Mouse (Mus musculus): ENCODE results near the gene Asb8. TPM values are rescaled to one million over a fixed set of nuclear protein-coding genes. Genes with fewer than 3 reads are reported as not detected.

The Asb8 gene
- polyA plus RNA-seq (2016; fragmentation: Nextera tagmentation; extraction: Ambion mirVana) = 41.7 and 47.2 TPM in 2 replicates

DNA sequence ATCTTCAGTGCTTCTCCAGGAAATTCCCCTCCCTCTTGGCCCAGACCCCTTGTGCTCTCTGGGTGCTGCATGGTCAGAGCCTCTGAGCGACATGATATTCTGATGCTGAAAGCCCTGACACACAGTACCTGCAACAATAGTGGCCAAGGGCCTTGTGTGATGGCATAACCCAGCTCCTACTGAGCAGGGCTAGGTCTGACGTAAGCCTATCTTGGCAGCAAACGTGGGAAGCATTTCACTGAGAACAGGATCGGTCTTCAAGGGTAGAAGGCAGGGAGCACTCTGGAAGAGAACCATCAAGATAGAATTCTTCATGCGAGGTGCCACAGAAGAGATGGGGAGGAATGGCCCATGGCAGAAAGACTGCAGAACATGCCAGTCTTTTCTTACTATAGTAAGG lies at the start of gene Asb8:
TSS of gene Asb8 (minus strand) at position 101 of the 400 bp plus-strand sequence.
- DNase-seq (ENCODE audit: low spot score) = no peak
- H3K9me3 ChIP-seq (replicated peaks) = no peaks in the 10 kb centered on the region
- H3K4me1 ChIP-seq = peaks cover 53% of the 10 kb centered on the region
- peaks cover 49% of the 10 kb centered on the region for H3K27me3 ChIP-seq (ENCODE audit: low read depth, poor library complexity, severe bottlenecking)
- 89% methylated on average over 5 of the region's 5 CpGs for WGBS
- no peak within 1 kb of the TSS for H3K27ac ChIP-seq (replicated peaks)
- no peak within 1 kb of the TSS; the same call in 1 of the 2 replicates for H3K4me3 ChIP-seq
- no peaks in the 10 kb centered on the region for H3K36me3 ChIP-seq

DNA sequence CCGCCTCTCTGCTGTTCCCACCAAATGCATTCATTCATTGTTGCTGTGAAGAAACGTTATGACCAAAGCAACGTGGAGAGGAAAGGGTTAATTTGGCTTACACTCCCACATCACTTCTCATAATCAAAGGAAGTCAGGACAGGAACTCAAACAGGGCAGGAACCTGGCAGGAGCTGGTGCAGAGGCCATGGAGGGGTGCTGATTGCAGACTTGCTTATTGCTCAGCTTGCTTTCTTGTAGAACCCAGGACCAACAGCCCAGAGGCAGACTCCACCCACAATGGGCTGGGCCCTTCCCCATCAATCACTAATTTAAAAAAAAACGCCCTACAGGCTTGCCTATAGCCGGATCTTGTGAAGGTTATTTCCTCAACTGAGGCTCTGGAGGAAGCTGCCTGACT lies 48.7 kb upstream of the Asb8 start:
- DNase-seq (ENCODE audit: low spot score) = no peak
- H3K4me3 ChIP-seq = no peak overlapping the region
- 80% methylated on average over 5 of the region's 5 CpGs for WGBS
- H3K27me3 ChIP-seq (ENCODE audit: low read depth, poor library complexity, severe bottlenecking) = no peaks in the 10 kb centered on the region
- H3K9me3 ChIP-seq (replicated peaks) = no peaks in the 10 kb centered on the region
- H3K27ac ChIP-seq (replicated peaks) = no peak overlapping the region
- no peaks in the 10 kb centered on the region for H3K36me3 ChIP-seq
- no peaks in the 10 kb centered on the region for H3K4me1 ChIP-seq

DNA sequence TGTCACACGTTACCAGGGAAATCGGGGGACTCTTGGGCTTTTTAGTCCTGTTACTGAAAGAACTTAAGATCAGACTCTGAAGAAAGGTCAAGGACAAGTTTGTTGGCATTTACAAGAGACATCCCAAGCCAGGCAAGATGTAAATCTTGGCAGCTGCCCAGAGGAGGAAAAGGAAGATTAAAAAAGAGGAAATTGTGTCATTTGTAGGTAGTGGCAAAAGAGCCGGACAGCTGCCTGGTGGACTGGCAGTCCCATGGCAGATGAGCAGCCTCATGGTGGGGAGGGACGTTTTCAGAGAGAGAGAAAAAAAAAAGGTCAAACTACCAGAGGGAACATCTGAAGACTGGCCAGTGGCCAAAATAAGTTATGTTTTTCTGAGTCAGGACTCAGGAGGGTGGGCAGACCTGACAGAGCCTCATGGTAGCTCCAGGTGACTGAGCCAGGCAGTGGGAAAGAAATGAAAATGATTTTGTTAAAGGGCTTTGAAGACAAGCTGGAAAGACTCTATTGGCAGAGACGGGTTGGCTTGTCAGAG lies 48.0 kb upstream of the Asb8 start:
- 80% methylated on average over 5 of the region's 5 CpGs for WGBS
- Histone ChIP-seq H3K36me3 (no peaks in the 10 kb centered on the region), H3K27ac (replicated peaks) (no peak overlapping the region), H3K4me1 (no peaks in the 10 kb centered on the region), H3K27me3 (ENCODE audit: low read depth, poor library complexity, severe bottlenecking) (no peaks in the 10 kb centered on the region), H3K9me3 (replicated peaks) (no peaks in the 10 kb centered on the region), H3K4me3 (no peak overlapping the region)
- no peak for DNase-seq (ENCODE audit: low spot score)

DNA sequence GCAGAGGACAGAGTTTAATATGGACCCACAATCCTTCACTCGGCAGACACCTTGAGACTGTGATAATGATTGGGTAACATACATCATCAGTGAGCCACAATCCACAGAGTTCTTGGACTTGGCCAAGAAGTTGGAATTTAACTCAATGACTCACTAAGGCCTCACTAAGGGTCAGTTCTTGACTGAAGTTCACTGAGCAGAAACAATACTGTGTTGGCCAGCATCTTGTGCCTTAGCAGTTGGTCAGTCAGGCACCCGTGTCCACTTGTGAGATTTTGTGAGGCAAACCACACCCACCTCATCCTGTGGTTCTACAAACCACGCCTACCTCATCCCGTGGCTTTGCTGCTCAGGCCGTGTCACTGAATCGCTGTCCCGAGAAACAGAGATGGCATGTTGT lies 44.3 kb upstream of the Asb8 start:
- Histone ChIP-seq H3K27ac (replicated peaks) (no peak overlapping the region), H3K4me1 (no peaks in the 10 kb centered on the region), H3K9me3 (replicated peaks) (no peaks in the 10 kb centered on the region), H3K4me3 (no peak overlapping the region), H3K27me3 (ENCODE audit: low read depth, poor library complexity, severe bottlenecking) (no peaks in the 10 kb centered on the region), H3K36me3 (no peaks in the 10 kb centered on the region)
- 80% methylated on average over 7 of the region's 7 CpGs for WGBS
- DNase-seq (ENCODE audit: low spot score) = no peak

DNA sequence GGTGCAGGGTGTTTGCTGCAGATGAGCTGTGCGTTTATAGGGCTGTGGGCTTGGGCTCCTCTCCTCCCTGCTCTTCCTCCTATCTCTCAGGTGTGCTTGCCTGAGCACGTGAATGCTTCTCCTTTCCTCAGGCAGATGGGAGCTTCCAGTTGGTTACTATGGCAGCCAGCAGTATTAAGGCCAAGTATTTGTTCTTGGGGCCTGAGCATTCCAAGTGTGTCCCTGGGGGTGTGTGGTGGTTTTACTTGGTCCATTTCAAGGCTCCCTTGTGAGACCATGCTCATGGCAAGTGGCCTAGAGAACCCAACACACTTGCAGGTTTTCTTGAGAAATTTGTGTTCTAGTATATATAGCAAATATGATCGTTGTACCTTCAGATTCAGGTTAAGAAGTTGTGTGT lies 30.0 kb upstream of the Asb8 start, which contains the start of gene Olfr288:
TSS of gene Olfr288 (minus strand) at position 101 of the 400 bp plus-strand sequence.
- 77% methylated on average over 3 of the region's 3 CpGs for WGBS
- H3K4me3 ChIP-seq = no peak within 1 kb of the TSS
- H3K27ac ChIP-seq (replicated peaks) = no peak within 1 kb of the TSS
- no peak for DNase-seq (ENCODE audit: low spot score)
- no peaks in the 10 kb centered on the region for H3K27me3 ChIP-seq (ENCODE audit: low read depth, poor library complexity, severe bottlenecking)
- no peaks in the 10 kb centered on the region for H3K9me3 ChIP-seq (replicated peaks)
- H3K4me1 ChIP-seq = no peaks in the 10 kb centered on the region
- H3K36me3 ChIP-seq = no peaks in the 10 kb centered on the region

DNA sequence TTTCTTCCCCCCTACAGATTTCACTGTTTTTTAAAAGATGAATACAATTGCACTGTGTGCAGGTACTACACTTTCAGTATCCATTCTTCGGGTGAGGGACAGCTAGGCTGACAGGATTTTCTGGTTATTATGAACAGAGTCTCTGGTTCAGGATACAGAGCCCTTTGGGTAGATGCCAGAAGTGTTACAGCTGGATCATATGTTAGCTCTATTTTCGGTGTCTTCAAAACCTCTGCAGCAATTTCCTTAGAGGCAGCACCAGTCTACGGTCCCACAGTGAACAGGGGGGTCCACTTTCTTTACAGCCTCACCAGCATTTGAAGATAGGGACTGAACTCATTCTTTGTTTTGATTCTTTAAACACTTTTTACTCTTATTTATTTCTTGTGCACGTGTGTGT lies 19.0 kb upstream of the Asb8 start:
- no peak for DNase-seq (ENCODE audit: low spot score)
- 81% methylated on average over 4 of the region's 4 CpGs for WGBS
- Histone ChIP-seq H3K9me3 (replicated peaks) (no peaks in the 10 kb centered on the region), H3K27me3 (ENCODE audit: low read depth, poor library complexity, severe bottlenecking) (peaks cover 10% of the 10 kb centered on the region), H3K4me1 (peaks cover 10% of the 10 kb centered on the region), H3K4me3 (no peak overlapping the region), H3K27ac (replicated peaks) (no peak overlapping the region), H3K36me3 (no peaks in the 10 kb centered on the region)

DNA sequence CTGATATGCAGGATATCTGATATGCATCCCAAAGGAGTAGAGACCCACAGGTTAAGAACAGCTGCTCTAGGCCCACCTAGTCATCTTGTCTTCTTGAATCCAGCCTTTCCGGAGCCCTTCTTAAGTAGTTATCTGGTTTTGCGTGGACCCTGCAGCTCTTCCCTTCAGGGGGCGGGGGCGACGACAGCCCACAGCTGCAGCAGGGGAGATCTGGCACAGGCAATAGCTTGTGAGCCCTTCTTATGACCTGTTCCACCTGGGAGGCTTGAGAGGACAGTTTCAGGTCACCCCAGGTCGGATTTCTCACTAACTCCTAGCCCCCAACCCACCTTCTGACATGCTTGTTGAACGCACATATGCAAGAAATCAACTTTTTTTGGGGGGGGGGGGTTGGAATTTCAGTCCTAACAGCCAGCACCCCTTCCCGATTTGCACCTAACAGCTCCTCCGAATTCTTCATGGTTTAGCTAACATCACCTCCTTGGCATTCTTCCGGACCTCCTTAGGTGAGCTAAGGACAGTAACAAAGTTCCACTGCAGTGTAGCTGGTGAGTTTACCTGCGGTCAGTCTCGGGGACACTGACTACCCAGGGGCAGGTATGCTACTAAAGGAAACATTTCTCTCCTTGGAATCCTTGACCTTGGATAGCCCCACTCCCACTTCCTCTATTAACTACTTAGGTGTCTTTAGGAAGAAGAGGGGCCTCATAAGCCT lies 16.6 kb upstream of the Asb8 start:
- peaks cover 18% of the 10 kb centered on the region for H3K27me3 ChIP-seq (ENCODE audit: low read depth, poor library complexity, severe bottlenecking)
- 72% methylated on average over 12 of the region's 12 CpGs for WGBS
- H3K4me1 ChIP-seq = peaks cover 10% of the 10 kb centered on the region
- no peak overlapping the region for H3K27ac ChIP-seq (replicated peaks)
- no peak for DNase-seq (ENCODE audit: low spot score)
- H3K36me3 ChIP-seq = no peaks in the 10 kb centered on the region
- H3K4me3 ChIP-seq = no peak overlapping the region
- no peaks in the 10 kb centered on the region for H3K9me3 ChIP-seq (replicated peaks)

DNA sequence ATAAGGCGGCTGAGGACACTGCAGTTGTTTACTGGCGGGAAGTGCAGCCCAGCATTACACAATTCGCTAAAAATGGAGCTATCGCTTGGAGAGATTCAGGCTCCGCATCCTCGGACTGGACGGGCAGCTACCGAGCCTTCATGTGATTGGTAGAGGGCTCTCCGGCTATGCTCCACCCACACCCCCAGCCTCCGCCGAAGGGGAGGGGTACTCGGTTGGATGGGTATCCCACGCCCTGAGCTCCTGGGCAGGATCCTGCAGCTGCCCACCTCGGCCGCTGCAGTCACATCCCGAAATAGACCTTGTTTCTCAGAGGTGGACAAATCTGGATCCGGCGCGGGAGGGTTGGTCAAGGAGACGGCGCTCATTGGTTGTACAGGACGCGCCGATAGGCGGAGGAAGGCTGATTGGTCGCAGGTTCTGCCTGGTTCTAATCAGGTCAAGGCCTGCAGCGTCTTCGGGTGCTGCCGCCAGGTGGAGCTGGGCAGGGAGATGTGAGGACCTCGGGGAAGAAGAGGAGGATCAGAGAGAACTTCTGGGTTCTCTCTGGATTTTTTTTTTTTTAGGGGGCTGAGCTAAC lies 15.8 kb upstream of the Asb8 start:
- H3K36me3 ChIP-seq = no peaks in the 10 kb centered on the region
- H3K27me3 ChIP-seq (ENCODE audit: low read depth, poor library complexity, severe bottlenecking) = peaks cover 18% of the 10 kb centered on the region
- 0% methylated on average over 30 of the region's 30 CpGs for WGBS
- H3K27ac ChIP-seq (replicated peaks) = peak overlapping the region; percentile 83
- H3K9me3 ChIP-seq (replicated peaks) = no peaks in the 10 kb centered on the region
- H3K4me3 ChIP-seq = peak overlapping the region; percentile 65
- H3K4me1 ChIP-seq = peaks cover 10% of the 10 kb centered on the region
- peak; percentile 93 for DNase-seq (ENCODE audit: low spot score)

DNA sequence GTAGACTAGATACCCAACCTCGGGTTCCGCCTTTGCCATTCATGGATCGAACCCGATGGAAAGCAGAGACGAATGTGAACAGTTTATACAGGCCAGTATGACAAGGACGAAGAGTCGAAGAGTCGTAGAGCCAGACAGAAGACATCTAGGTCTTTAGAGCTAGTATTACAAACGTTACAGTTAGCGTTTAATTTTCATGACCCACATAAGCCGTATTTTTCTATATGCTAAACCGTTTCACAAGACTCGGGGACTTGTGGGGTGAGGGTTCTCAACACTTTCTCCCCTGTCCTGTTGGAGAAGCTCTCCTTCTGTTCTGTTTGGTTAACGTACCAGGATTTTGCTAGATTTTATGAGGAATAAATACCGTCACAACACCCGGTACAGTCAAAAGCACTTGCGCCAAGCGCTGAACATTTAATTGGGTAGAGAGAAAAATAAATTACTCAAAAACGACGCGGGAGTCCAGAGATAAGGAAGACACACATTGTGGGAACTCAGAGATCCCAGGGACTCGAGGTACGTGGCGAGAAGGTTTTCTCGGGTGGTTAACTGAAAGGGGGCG lies 15.2 kb upstream of the Asb8 start:
- no peaks in the 10 kb centered on the region for H3K36me3 ChIP-seq
- no peak for DNase-seq (ENCODE audit: low spot score)

DNA sequence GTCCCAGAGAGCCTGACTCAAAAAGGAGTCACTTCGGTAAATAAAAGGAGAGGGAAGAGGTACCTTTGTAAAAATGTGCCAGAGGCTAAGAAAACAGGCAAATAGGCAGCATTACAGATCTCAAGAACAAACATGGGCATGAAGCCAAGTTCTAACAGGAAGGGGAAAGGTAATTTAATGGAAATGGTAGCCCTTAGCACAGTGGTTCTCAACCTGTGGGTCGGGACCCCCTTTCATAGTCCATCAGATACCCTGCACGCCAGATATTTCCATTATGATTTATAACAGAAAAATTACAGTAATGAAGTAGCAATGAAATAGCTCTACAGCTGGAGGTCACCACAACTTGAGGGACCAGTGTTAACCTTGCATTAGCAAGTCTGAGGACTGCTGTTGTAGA lies 11.9 kb upstream of the Asb8 start:
- Histone ChIP-seq H3K27ac (replicated peaks) (no peak overlapping the region), H3K9me3 (replicated peaks) (no peaks in the 10 kb centered on the region), H3K4me3 (no peak overlapping the region), H3K36me3 (no peaks in the 10 kb centered on the region), H3K4me1 (peaks cover 10% of the 10 kb centered on the region), H3K27me3 (ENCODE audit: low read depth, poor library complexity, severe bottlenecking) (peaks cover 41% of the 10 kb centered on the region)
- WGBS = 76% methylated on average over 3 of the region's 3 CpGs
- no peak for DNase-seq (ENCODE audit: low spot score)

More for the DNA sequence above, 15.2 kb upstream of the Asb8 start:
- Histone ChIP-seq H3K9me3 (replicated peaks) (no peaks in the 10 kb centered on the region), H3K27me3 (ENCODE audit: low read depth, poor library complexity, severe bottlenecking) (peaks cover 18% of the 10 kb centered on the region), H3K27ac (replicated peaks) (peak overlapping the region; percentile 83), H3K4me3 (peak overlapping the region; percentile 65), H3K4me1 (peaks cover 10% of the 10 kb centered on the region)
- 5% methylated on average over 26 of the region's 26 CpGs for WGBS

DNA sequence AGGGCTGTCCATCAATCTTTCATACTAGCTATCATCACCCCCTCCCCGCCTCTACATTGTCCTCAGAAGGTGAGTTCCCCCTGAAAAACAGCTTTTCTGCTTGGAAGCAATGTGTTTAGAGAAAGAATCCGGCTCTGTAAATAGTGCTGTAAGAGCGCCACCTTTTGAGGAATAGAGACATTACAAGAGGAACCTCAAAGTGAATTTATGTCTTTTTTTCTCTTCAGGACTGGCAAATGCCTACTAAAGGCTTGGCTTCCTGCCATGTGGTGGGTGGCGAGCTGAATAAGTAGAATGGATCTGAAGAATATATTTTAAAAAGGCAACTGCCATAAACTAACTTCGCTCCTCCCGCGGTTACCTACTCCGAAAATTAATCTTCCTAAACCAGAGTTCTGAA lies 8.4 kb upstream of the Asb8 start:
- Histone ChIP-seq H3K36me3 (no peaks in the 10 kb centered on the region), H3K27ac (replicated peaks) (no peak overlapping the region), H3K27me3 (ENCODE audit: low read depth, poor library complexity, severe bottlenecking) (peaks cover 60% of the 10 kb centered on the region), H3K9me3 (replicated peaks) (no peaks in the 10 kb centered on the region), H3K4me3 (no peak overlapping the region), H3K4me1 (peaks cover 23% of the 10 kb centered on the region)
- WGBS = 43% methylated on average over 8 of the region's 8 CpGs
- DNase-seq (ENCODE audit: low spot score) = no peak

DNA sequence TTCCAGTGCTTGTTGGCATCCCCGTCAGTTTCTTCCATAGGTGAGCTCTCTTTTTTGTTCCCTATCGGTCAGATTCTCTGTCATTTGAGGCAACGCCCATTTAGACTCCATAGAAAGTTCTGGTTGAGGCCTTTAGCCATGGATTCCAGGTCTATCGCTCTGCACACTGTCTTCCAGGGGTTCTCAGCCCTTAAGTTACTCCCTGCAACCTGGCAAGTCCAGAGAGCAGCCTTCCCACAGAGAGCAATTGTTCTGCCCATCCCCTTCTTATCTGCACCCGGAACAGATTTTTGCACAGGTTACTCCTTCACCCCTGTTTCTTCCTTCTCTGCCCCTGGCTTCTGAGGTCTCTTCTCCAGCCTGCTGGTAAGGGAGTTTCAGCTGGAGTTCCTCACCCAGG lies 6.7 kb upstream of the Asb8 start:
- H3K9me3 ChIP-seq (replicated peaks) = no peaks in the 10 kb centered on the region
- H3K27me3 ChIP-seq (ENCODE audit: low read depth, poor library complexity, severe bottlenecking) = peaks cover 74% of the 10 kb centered on the region
- no peak overlapping the region for H3K4me3 ChIP-seq
- no peak for DNase-seq (ENCODE audit: low spot score)
- H3K4me1 ChIP-seq = peaks cover 40% of the 10 kb centered on the region
- no peaks in the 10 kb centered on the region for H3K36me3 ChIP-seq
- WGBS = 79% methylated on average over 5 of the region's 5 CpGs
- no peak overlapping the region for H3K27ac ChIP-seq (replicated peaks)

DNA sequence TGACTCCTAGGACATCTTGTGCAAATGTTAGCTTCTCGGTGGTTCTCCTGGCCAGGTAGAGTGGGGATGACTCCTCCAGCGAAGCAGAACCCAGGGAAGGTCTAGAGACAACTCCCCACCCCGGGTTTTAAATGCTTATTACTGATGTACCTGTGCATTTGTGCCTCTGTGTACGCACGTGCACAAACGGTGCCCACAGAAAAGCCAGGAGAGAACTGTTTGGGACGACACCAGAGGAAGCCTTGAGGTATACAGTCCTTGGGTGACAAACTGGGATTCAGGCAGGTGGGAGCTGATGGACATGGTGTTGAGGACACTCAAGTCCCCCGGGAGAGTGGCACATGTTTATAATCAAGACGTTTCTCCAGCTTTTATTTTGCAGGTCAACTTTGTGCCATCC lies 5.5 kb upstream of the Asb8 start:
- Histone ChIP-seq H3K36me3 (no peaks in the 10 kb centered on the region), H3K27me3 (ENCODE audit: low read depth, poor library complexity, severe bottlenecking) (peaks cover 78% of the 10 kb centered on the region), H3K4me3 (no peak overlapping the region; the same call in 1 of the 2 replicates), H3K27ac (replicated peaks) (no peak overlapping the region), H3K4me1 (peaks cover 49% of the 10 kb centered on the region), H3K9me3 (replicated peaks) (no peaks in the 10 kb centered on the region)
- DNase-seq (ENCODE audit: low spot score) = no peak
- WGBS = 81% methylated on average over 9 of the region's 9 CpGs
